Mouse (Mus musculus): ENCODE measurements around the gene Eif2ak1.

Eif2ak1 gene

DNA sequence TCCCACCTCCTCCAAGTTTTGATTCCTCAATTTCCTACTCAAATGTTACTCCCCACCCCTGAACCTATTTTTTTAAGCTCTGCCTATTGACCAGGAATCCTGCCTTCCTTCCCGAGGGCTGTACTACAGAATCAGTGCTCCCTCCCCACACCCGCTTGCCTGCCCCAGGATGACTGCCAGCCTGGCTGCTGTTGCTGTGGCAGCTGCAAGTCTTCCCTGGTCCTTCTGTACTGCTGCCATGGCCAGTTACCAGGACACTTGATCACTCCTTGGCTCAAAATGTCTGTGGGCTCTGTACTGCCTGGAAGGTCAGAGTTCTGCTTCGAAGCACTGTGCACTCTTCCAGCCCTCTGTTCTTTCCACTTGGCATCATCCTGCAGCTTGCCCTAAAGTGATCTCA is 84.5 kb downstream of the Eif2ak1 start:
- peak; percentile 44 to 60 for DNase-seq

- DNase-seq = no peak
Measured at GRCm38 (mm10) chr5:143903813-143904212, 86.2 kb downstream of the Eif2ak1 start.

GRCm38 (mm10) chr5:143906429-143906828 is 88.8 kb downstream of the Eif2ak1 start:
- DNase-seq = no peak

GRCm38 (mm10) chr5:143908926-143909325 is 91.3 kb downstream of the Eif2ak1 start:
- DNase-seq = no peak

GRCm38 (mm10) chr5:143909417-143910400 is 92.1 kb downstream of the Eif2ak1 start, which contains the start of the genes Aimp2 and Pms2:
TSS of gene Aimp2 (minus strand) at chr5:143909847.
TSS of gene Pms2 (plus strand) at chr5:143909964.
- peak; percentile 97 for DNase-seq

GRCm38 (mm10) chr5:143916221-143916620 is 98.6 kb downstream of the Eif2ak1 start:
- DNase-seq = peak; percentile 50 to 67

DNA sequence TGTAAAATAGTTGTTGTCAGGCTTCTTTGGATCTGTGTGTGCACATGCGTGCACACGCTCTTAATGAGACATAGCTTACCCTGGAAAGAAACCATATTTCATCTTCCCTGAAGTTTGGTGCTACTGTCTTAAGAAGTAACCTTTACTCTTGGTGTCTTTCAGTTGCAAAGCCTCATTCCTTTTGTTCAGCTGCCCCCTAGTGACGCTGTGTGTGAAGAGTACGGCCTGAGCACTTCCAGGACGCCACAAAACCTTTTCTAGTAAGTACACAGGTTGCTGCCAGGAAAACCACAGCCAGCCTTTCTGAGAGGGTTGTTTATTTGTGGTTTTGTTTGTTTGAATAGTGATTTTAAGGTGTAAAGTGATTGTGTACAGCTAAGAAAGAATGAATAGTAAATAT is 99.8 kb downstream of the Eif2ak1 start:
- peak; percentile 55 to 59 for DNase-seq

GRCm38 (mm10) chr5:143918120-143918519 is 100.5 kb downstream of the Eif2ak1 start:
- no peak for DNase-seq

DNA sequence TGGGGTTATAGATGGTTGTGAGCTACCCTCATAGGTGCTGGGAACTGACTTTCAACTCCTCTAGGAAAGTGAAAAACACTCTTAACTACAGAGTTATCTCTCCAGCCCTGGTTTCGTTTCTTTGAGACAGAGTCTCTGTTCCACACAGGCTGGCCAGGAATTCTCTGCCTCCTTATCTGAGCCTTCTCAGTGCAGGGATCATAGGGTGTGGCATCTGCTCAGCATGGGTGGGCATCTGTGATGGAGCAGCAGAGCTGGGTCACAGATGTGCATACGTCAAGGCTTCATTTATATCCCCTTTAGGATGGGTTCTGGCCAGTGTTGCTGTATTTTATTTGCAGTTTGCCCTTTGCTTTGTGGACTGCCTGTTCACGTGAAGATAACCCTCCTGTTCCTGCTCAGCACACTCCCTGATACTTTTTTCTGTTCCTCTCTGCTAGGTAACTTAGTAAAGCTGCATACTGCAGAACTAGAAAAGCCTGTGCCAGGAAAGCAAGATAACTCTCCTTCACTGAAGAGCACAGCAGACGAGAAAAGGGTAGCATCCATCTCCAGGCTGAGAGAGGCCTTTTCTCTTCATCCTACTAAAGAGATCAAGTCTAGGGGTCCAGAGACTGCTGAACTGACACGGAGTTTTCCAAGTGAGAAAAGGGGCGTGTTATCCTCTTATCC is 107.3 kb downstream of the Eif2ak1 start:
- no peak for DNase-seq

GRCm38 (mm10) chr5:143927875-143928274 is 110.3 kb downstream of the Eif2ak1 start, which contains the start of gene Gm42421:
TSS of gene Gm42421 (plus strand) at chr5:143928175.
- no peak for DNase-seq

DNA sequence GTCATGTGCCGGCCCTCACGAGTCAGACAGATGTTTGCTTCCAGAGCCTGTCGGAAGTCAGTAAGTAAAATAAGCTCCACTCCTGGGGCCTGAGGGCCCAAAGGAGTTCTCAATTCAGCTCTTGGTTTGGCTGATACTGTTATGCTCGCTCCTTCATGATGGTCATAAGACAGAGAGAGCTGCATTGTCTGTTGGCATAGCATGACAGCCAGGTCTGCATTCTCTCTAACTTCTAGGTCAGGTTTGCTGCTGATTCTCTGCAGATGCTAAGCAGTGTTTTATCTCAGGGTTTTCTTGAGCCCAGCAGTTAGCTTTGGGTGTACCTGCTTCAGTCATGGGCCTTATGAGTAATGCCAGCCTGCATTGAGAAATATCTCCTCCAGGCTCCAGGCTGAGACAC is 111.7 kb downstream of the Eif2ak1 start:
- no peak for DNase-seq

GRCm38 (mm10) chr5:143930656-143931055 is 113.1 kb downstream of the Eif2ak1 start:
- no peak for DNase-seq

DNA sequence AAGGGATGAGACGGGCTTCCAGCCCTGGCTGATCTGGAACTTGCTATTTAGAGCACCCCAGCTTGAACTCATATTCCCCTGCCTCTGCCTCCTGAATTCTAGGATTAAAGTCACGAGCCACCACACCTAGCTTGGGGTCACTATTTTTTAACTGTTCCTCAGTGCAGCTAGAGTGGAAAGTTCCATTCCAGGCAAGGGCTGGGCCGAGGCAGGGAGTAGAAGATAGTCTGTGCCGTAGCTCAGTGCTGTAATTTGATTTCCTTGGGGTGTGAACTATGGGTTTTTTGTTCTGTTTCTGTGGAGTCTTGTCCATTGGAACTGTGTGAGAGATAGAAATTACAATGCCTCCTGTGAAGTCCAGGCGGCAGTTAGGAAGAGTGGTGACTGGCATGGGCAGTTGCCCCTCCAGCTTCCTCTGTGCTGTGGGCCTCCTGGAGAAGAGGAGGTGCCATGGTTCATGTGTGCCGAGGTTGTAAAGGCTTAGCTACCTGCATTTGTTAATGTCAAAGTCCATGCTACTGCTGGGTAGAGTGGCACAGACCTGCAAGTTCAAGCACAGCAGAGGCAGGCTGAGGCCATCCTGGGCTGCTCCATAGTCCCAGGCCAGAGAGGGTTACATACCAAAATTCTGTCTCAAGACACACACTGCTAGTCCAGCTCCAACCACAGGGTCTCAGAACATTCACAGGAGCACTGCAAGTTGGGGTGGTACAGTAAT is 114.4 kb downstream of the Eif2ak1 start:
- DNase-seq = no peak

DNA sequence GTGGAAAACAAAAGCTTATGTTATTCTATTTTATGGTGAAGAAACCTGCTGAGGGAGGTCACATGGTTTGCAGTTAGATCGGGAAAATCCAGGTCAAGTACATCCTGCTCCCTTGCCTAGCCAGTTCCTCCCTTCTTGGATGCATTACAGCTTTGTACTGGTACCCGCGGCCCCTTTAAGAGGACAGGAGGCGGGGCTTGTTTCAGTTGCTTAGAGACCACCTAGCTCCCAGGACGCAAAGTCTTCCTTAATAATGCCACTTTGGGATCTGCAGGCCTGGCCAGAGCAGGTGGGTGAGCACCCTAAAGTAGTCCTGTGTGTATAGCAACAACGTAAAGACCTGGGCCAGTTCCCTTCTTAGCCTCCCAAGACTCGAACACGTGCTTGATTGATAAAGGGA is 115.2 kb downstream of the Eif2ak1 start, which contains the start of gene Rsph10b:
Gene Rsph10b, plus strand, starts transcription at position 205 of the 400 bp plus-strand sequence.
- peak; percentile 21 to 22 for DNase-seq

- peak; percentile 25 to 31 for DNase-seq
Measured at GRCm38 (mm10) chr5:143933414-143933813, 115.8 kb downstream of the Eif2ak1 start.

GRCm38 (mm10) chr5:143933875-143934274 is 116.3 kb downstream of the Eif2ak1 start:
- DNase-seq = peak in 1 of 2 experiments; percentile 9

DNA sequence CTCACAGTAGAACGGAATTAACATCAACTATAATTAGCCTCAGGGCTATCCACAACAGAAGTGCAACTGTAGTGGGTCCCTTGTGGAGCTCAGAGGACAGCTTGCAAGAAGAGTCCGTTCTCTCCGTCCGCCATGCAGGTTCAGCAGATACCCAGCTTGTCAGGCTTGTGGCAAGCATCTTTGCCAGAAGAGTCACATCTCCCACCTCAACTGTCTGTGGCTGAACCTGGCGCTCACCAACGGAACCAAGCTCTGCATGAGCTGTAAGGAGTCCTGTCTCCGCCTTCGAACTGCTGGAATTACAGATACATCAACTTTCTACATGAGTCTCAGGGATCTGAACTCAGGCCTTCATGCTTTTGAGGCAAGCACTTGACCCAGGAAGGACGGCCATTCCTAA is 118.6 kb downstream of the Eif2ak1 start:
- DNase-seq = no peak

DNA sequence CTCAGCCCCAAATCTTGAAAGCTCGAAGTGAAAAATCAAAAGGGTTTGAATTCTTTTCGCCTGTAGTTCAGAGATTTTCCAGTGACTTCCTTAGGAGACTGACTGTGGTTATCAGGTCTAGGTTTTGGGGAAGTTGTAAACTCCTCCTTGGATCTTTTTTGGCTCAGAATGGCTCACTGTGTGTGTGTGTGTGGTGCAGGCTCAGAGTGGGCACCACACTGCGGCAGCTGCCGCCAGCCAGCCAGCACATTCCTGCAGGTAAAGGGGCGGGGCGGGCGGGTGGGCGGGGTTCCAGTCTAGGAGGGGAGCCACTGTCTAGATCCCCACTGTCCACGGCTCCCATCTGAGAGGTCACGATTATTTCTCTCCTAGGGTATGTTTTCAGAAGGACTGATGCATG is 124.0 kb downstream of the Eif2ak1 start:
- no peak for DNase-seq

- DNase-seq = peak; percentile 20 to 27
Measured at GRCm38 (mm10) chr5:143943231-143944125, 125.9 kb downstream of the Eif2ak1 start.

- no peak for DNase-seq
Measured at GRCm38 (mm10) chr5:143948361-143948760, 130.8 kb downstream of the Eif2ak1 start.

- DNase-seq = no peak
Measured at GRCm38 (mm10) chr5:143950016-143950415, 132.4 kb downstream of the Eif2ak1 start.
